Mouse (Mus musculus): ENCODE measurements around the gene Mast4. TPM values are rescaled to one million over a fixed set of nuclear protein-coding genes. Genes with fewer than 3 reads are reported as not detected.
A peak's percentile ranks its signal among the peaks of the same experiment; 100 is the strongest.

Mast4 gene
- total and polyA plus RNA-seq, 2 experiments: 0.83 to 5.3 TPM

- no peak overlapping the region for H3K27ac ChIP-seq (replicated peaks; ENCODE audit: insufficient read depth, low read depth, low read length)
- no peak overlapping the region for H3K4me3 ChIP-seq (ENCODE audit: insufficient read depth, low read depth, low read length)
- no peaks in the 10 kb centered on the region for H3K27me3 ChIP-seq (ENCODE audit: control insufficient read depth, insufficient read depth, low read length)
- no peak for DNase-seq (ENCODE audit: extremely low read depth, low read depth, low spot score)
- WGBS: 92% methylated on average over 8 of the region's 8 CpGs
- H3K36me3 ChIP-seq (ENCODE audit: control insufficient read depth, insufficient read depth, low read length): no peaks in the 10 kb centered on the region
- no peak overlapping the region for H3K9ac ChIP-seq (ENCODE audit: low read depth, low read length)
- H3K79me2 ChIP-seq (ENCODE audit: control insufficient read depth, insufficient read depth, low read length): peaks cover 14% of the 10 kb centered on the region; the same call in 1 of the 2 replicates
- TF ChIP-seq CTCF (IDR thresholded peaks at IDR 0.05; ENCODE audit: low read depth, low read length) (no peak), POLR2A (IDR thresholded peaks at IDR 0.05; ENCODE audit: extremely low read depth, insufficient read depth, low read length) (no peak)
- H3K4me1 ChIP-seq (ENCODE audit: control insufficient read depth, insufficient read depth, low read length): peaks cover 2% of the 10 kb centered on the region
Measured at GRCm38 (mm10) chr13:102886788-102887187, 447.5 kb downstream of the Mast4 start.

GRCm38 (mm10) chr13:102886147-102886546, 448.1 kb downstream of the Mast4 start:
- WGBS: 79% methylated on average over 4 of the region's 4 CpGs
- Histone ChIP-seq H3K79me2 (ENCODE audit: control insufficient read depth, insufficient read depth, low read length) (peaks cover 14% of the 10 kb centered on the region; the same call in 1 of the 2 replicates), H3K4me3 (ENCODE audit: insufficient read depth, low read depth, low read length) (no peak overlapping the region), H3K4me1 (ENCODE audit: control insufficient read depth, insufficient read depth, low read length) (peaks cover 2% of the 10 kb centered on the region), H3K36me3 (ENCODE audit: control insufficient read depth, insufficient read depth, low read length) (no peaks in the 10 kb centered on the region), H3K27me3 (ENCODE audit: control insufficient read depth, insufficient read depth, low read length) (no peaks in the 10 kb centered on the region), H3K27ac (replicated peaks; ENCODE audit: insufficient read depth, low read depth, low read length) (no peak overlapping the region), H3K9ac (ENCODE audit: low read depth, low read length) (no peak overlapping the region)
- DNase-seq (ENCODE audit: extremely low read depth, low read depth, low spot score): no peak
- TF ChIP-seq POLR2A (IDR thresholded peaks at IDR 0.05; ENCODE audit: extremely low read depth, insufficient read depth, low read length) (no peak), CTCF (IDR thresholded peaks at IDR 0.05; ENCODE audit: low read depth, low read length) (no peak)

- no peak overlapping the region for H3K4me3 ChIP-seq (ENCODE audit: insufficient read depth, low read depth, low read length)
- no peaks in the 10 kb centered on the region for H3K36me3 ChIP-seq (ENCODE audit: control insufficient read depth, insufficient read depth, low read length)
- TF ChIP-seq POLR2A (IDR thresholded peaks at IDR 0.05; ENCODE audit: extremely low read depth, insufficient read depth, low read length): no peak
- TF ChIP-seq CTCF (IDR thresholded peaks at IDR 0.05; ENCODE audit: low read depth, low read length): no peak
- WGBS: 88% methylated on average over 7 of the region's 7 CpGs
- no peaks in the 10 kb centered on the region for H3K27me3 ChIP-seq (ENCODE audit: control insufficient read depth, insufficient read depth, low read length)
- no peak overlapping the region for H3K9ac ChIP-seq (ENCODE audit: low read depth, low read length)
- peaks cover 8% of the 10 kb centered on the region; the same call in 1 of the 2 replicates for H3K79me2 ChIP-seq (ENCODE audit: control insufficient read depth, insufficient read depth, low read length)
- H3K27ac ChIP-seq (replicated peaks; ENCODE audit: insufficient read depth, low read depth, low read length): no peak overlapping the region
- DNase-seq (ENCODE audit: extremely low read depth, low read depth, low spot score): peak; percentile 53
- H3K4me1 ChIP-seq (ENCODE audit: control insufficient read depth, insufficient read depth, low read length): peaks cover 18% of the 10 kb centered on the region
Measured at GRCm38 (mm10) chr13:102880381-102881076, 453.8 kb downstream of the Mast4 start.

- H3K79me2 ChIP-seq (ENCODE audit: control insufficient read depth, insufficient read depth, low read length): peaks cover 3% of the 10 kb centered on the region; the same call in 1 of the 2 replicates
- WGBS: 20% methylated on average over 6 of the region's 6 CpGs
- peaks cover 18% of the 10 kb centered on the region for H3K4me1 ChIP-seq (ENCODE audit: control insufficient read depth, insufficient read depth, low read length)
Measured at GRCm38 (mm10) chr13:102878631-102879030, 455.7 kb downstream of the Mast4 start.

GRCm38 (mm10) chr13:102877766-102878325, 456.5 kb downstream of the Mast4 start:
- 87% methylated on average over 12 of the region's 12 CpGs for WGBS
- H3K27ac ChIP-seq (replicated peaks; ENCODE audit: insufficient read depth, low read depth, low read length): no peak overlapping the region

More at GRCm38 (mm10) chr13:102878631-102879030, 455.7 kb downstream of the Mast4 start:
- Histone ChIP-seq H3K4me3 (ENCODE audit: insufficient read depth, low read depth, low read length) (no peak overlapping the region), H3K27me3 (ENCODE audit: control insufficient read depth, insufficient read depth, low read length) (no peaks in the 10 kb centered on the region), H3K9ac (ENCODE audit: low read depth, low read length) (no peak overlapping the region), H3K27ac (replicated peaks; ENCODE audit: insufficient read depth, low read depth, low read length) (no peak overlapping the region), H3K36me3 (ENCODE audit: control insufficient read depth, insufficient read depth, low read length) (no peaks in the 10 kb centered on the region)
- TF ChIP-seq CTCF (IDR thresholded peaks at IDR 0.05; ENCODE audit: low read depth, low read length) (no peak), POLR2A (IDR thresholded peaks at IDR 0.05; ENCODE audit: extremely low read depth, insufficient read depth, low read length) (no peak)
- no peak for DNase-seq (ENCODE audit: extremely low read depth, low read depth, low spot score)

GRCm38 (mm10) chr13:102877154-102877553, 457.1 kb downstream of the Mast4 start:
- no peak overlapping the region for H3K9ac ChIP-seq (ENCODE audit: low read depth, low read length)
- peak; percentile 79 for DNase-seq (ENCODE audit: extremely low read depth, low read depth, low spot score)
- H3K79me2 ChIP-seq (ENCODE audit: control insufficient read depth, insufficient read depth, low read length): peaks cover 10% of the 10 kb centered on the region; the same call in 1 of the 2 replicates
- TF ChIP-seq POLR2A (IDR thresholded peaks at IDR 0.05; ENCODE audit: extremely low read depth, insufficient read depth, low read length) (no peak), CTCF (IDR thresholded peaks at IDR 0.05; ENCODE audit: low read depth, low read length) (no peak)
- no peak overlapping the region for H3K4me3 ChIP-seq (ENCODE audit: insufficient read depth, low read depth, low read length)
- H3K27ac ChIP-seq (replicated peaks; ENCODE audit: insufficient read depth, low read depth, low read length): no peak overlapping the region
- peaks cover 18% of the 10 kb centered on the region for H3K4me1 ChIP-seq (ENCODE audit: control insufficient read depth, insufficient read depth, low read length)
- H3K36me3 ChIP-seq (ENCODE audit: control insufficient read depth, insufficient read depth, low read length): no peaks in the 10 kb centered on the region
- no peaks in the 10 kb centered on the region for H3K27me3 ChIP-seq (ENCODE audit: control insufficient read depth, insufficient read depth, low read length)
- 38% methylated on average over 8 of the region's 8 CpGs for WGBS

More at GRCm38 (mm10) chr13:102877766-102878325, 456.5 kb downstream of the Mast4 start:
- TF ChIP-seq CTCF (IDR thresholded peaks at IDR 0.05; ENCODE audit: low read depth, low read length) (no peak), POLR2A (IDR thresholded peaks at IDR 0.05; ENCODE audit: extremely low read depth, insufficient read depth, low read length) (no peak)
- Histone ChIP-seq H3K4me3 (ENCODE audit: insufficient read depth, low read depth, low read length) (no peak overlapping the region), H3K4me1 (ENCODE audit: control insufficient read depth, insufficient read depth, low read length) (peaks cover 18% of the 10 kb centered on the region), H3K36me3 (ENCODE audit: control insufficient read depth, insufficient read depth, low read length) (no peaks in the 10 kb centered on the region), H3K9ac (ENCODE audit: low read depth, low read length) (no peak overlapping the region), H3K27me3 (ENCODE audit: control insufficient read depth, insufficient read depth, low read length) (no peaks in the 10 kb centered on the region), H3K79me2 (ENCODE audit: control insufficient read depth, insufficient read depth, low read length) (peaks cover 7% of the 10 kb centered on the region; the same call in 1 of the 2 replicates)
- DNase-seq (ENCODE audit: extremely low read depth, low read depth, low spot score): no peak
